Mouse (Mus musculus) embryonic facial prominence, embryonic 14.5 days (tissue): ENCODE results near the gene Rab7b. TPM values are rescaled to one million over a fixed set of nuclear protein-coding genes. Genes with fewer than 3 reads are reported as not detected.

ENCODE experiments used
- ATAC-seq: fragments of 200-750 bp; cut with Nextera tagmentation; 2 replicates; pipeline ENCODE4 v1.8.0; 2017; ENCODE audit warnings: low read depth, moderate number of reproducible peaks, moderate TSS enrichment
- DNase-seq: peaks from one replicate; pipeline ENCODE4 v3.0.0-alpha.2; 2015; ENCODE audit warnings: low spot score
- H3K27ac ChIP-seq: fragments of 300-500 bp; sonication (generic); replicated peaks from 2 replicates; pipeline ENCODE4 v1.5.1; 2014; ENCODE audit warnings: low read depth, mild to moderate bottlenecking, low read length, moderate library complexity
- H3K27me3 ChIP-seq: fragments of 300-500 bp; sonication (generic); replicated peaks from 2 replicates; pipeline ENCODE4 v1.6.1; 2014; ENCODE audit warnings: low read length; ENCODE audit not compliant: control insufficient read depth, insufficient read depth
- H3K36me3 ChIP-seq: fragments of 300-500 bp; sonication (generic); 2 replicates; pipeline ENCODE4 v1.6.1; 2014; ENCODE audit warnings: low read length, mixed read lengths; ENCODE audit not compliant: control insufficient read depth, insufficient read depth
- H3K4me1 ChIP-seq: fragments of 300-500 bp; sonication (generic); 2 replicates; pipeline ENCODE4 v1.6.1; 2014; ENCODE audit warnings: antibody characterized with exemption, low read length; ENCODE audit not compliant: control insufficient read depth, insufficient read depth
- H3K4me2 ChIP-seq: fragments of 300-500 bp; sonication (generic); 2 replicates; pipeline ENCODE4 v1.6.1; 2014; ENCODE audit warnings: low read depth, mild to moderate bottlenecking, low read length, moderate library complexity, mixed read lengths
- H3K4me3 ChIP-seq: fragments of 300-500 bp; sonication (generic); 2 replicates; pipeline ENCODE4 v1.5.1; 2014; ENCODE audit warnings: low read depth, mild to moderate bottlenecking, low read length
- H3K9ac ChIP-seq: fragments of 300-500 bp; sonication (generic); 2 replicates; pipeline ENCODE4 v1.6.1; 2014; ENCODE audit warnings: low read depth, mild to moderate bottlenecking, low read length, moderate library complexity, mixed read lengths
- H3K9me3 ChIP-seq: fragments of 300-500 bp; sonication (generic); 2 replicates; pipeline ENCODE4 v1.6.1; 2016; ENCODE audit warnings: low read length; ENCODE audit not compliant: control insufficient read depth
- WGBS: fragments of 180-500 bp; shearing (Covaris S2); extraction: QIAGEN DNeasy Blood & Tissue Kit; methylation state at CpG from one replicate; pipeline ENCODE4 v1.1.7; 2014; 5-methylcytosine and 5-hydroxymethylcytosine counted together
- polyA plus RNA-seq: library from polyadenylated mRNA; unstranded; fragments of >200 nt; fragmentation: Nextera tagmentation; extraction: Ambion mirVana; gene quantifications from 2 replicates; pipeline ENCODE4 v1.2.1, GENCODE M21; 2014

The Rab7b gene
- polyA plus RNA-seq, 1 experiment from 2014 or later = 10.6 TPM

- ATAC-seq = no peak
- H3K27me3 ChIP-seq = no peaks in the 10 kb centered on the region
These were observed 60.1 kb downstream of the Rab7b start for GRCm38 (mm10) chr1:131748636-131749035.

GRCm38 (mm10) chr1:131749706-131750545, 61.4 kb downstream of the Rab7b start:
- DNase-seq = no peak
- no peaks in the 10 kb centered on the region for H3K27me3 ChIP-seq
- no peak overlapping the region for H3K4me2 ChIP-seq
- no peak overlapping the region for H3K9ac ChIP-seq
- no peaks in the 10 kb centered on the region for H3K9me3 ChIP-seq
- H3K4me3 ChIP-seq = no peak overlapping the region
- H3K4me1 ChIP-seq = no peaks in the 10 kb centered on the region
- no peaks in the 10 kb centered on the region for H3K36me3 ChIP-seq
- ATAC-seq = no peak
- no peak overlapping the region for H3K27ac ChIP-seq
- WGBS = 74% methylated on average over 15 of the region's 15 CpGs

More at GRCm38 (mm10) chr1:131748636-131749035, 60.1 kb downstream of the Rab7b start:
- DNase-seq = no peak
- H3K4me2 ChIP-seq = no peak overlapping the region
- H3K4me3 ChIP-seq = no peak overlapping the region
- H3K27ac ChIP-seq = no peak overlapping the region
- no peaks in the 10 kb centered on the region for H3K4me1 ChIP-seq
- 84% methylated on average over 2 of the region's 2 CpGs for WGBS
- H3K9ac ChIP-seq = no peak overlapping the region
- H3K36me3 ChIP-seq = no peaks in the 10 kb centered on the region
- H3K9me3 ChIP-seq = no peaks in the 10 kb centered on the region

GRCm38 (mm10) chr1:131751181-131751890, 62.8 kb downstream of the Rab7b start:
- peak; percentile 62 for ATAC-seq
- H3K27ac ChIP-seq = no peak overlapping the region
- H3K27me3 ChIP-seq = no peaks in the 10 kb centered on the region
- DNase-seq = peak; percentile 78
- H3K4me3 ChIP-seq = no peak overlapping the region
- 68% methylated on average over 3 of the region's 3 CpGs for WGBS
- H3K9me3 ChIP-seq = no peaks in the 10 kb centered on the region
- no peak overlapping the region for H3K9ac ChIP-seq
- no peaks in the 10 kb centered on the region for H3K36me3 ChIP-seq
- H3K4me1 ChIP-seq = no peaks in the 10 kb centered on the region
- H3K4me2 ChIP-seq = no peak overlapping the region

- Histone ChIP-seq H3K4me3 (no peak overlapping the region), H3K9ac (no peak overlapping the region), H3K36me3 (no peaks in the 10 kb centered on the region), H3K27me3 (no peaks in the 10 kb centered on the region), H3K4me1 (no peaks in the 10 kb centered on the region), H3K9me3 (no peaks in the 10 kb centered on the region), H3K4me2 (no peak overlapping the region), H3K27ac (no peak overlapping the region)
- ATAC-seq (no peak), DNase-seq (peak; percentile 48)
- 50% methylated on average over 10 of the region's 10 CpGs for WGBS
These were observed 63.4 kb downstream of the Rab7b start for GRCm38 (mm10) chr1:131751891-131752311.

GRCm38 (mm10) chr1:131754212-131754829, 65.8 kb downstream of the Rab7b start:
- DNase-seq (no peak), ATAC-seq (no peak)
- H3K4me1 ChIP-seq = no peaks in the 10 kb centered on the region
- WGBS = 76% methylated on average over 3 of the region's 3 CpGs
- H3K4me3 ChIP-seq = no peak overlapping the region
- H3K4me2 ChIP-seq = no peak overlapping the region
- no peak overlapping the region for H3K9ac ChIP-seq
- no peaks in the 10 kb centered on the region for H3K36me3 ChIP-seq
- no peaks in the 10 kb centered on the region for H3K27me3 ChIP-seq
- H3K27ac ChIP-seq = no peak overlapping the region
- H3K9me3 ChIP-seq = no peaks in the 10 kb centered on the region

GRCm38 (mm10) chr1:131754916-131755315, 66.4 kb downstream of the Rab7b start:
- no peak for ATAC-seq
- DNase-seq = no peak
- no peaks in the 10 kb centered on the region for H3K9me3 ChIP-seq
- H3K9ac ChIP-seq = no peak overlapping the region
- H3K4me1 ChIP-seq = no peaks in the 10 kb centered on the region
- 90% methylated on average over 4 of the region's 4 CpGs for WGBS
- H3K27me3 ChIP-seq = no peaks in the 10 kb centered on the region
- no peak overlapping the region for H3K27ac ChIP-seq
- no peak overlapping the region for H3K4me3 ChIP-seq
- H3K36me3 ChIP-seq = no peaks in the 10 kb centered on the region
- H3K4me2 ChIP-seq = no peak overlapping the region

GRCm38 (mm10) chr1:131757211-131757610, 68.7 kb downstream of the Rab7b start:
- H3K9ac ChIP-seq = no peak overlapping the region
- WGBS = 92% methylated on average over 6 of the region's 6 CpGs
- no peak overlapping the region for H3K27ac ChIP-seq
- ATAC-seq = no peak
- no peak overlapping the region for H3K4me3 ChIP-seq
- H3K4me1 ChIP-seq = no peaks in the 10 kb centered on the region
- H3K27me3 ChIP-seq = no peaks in the 10 kb centered on the region
- no peak overlapping the region for H3K4me2 ChIP-seq
- no peaks in the 10 kb centered on the region for H3K36me3 ChIP-seq
- no peaks in the 10 kb centered on the region for H3K9me3 ChIP-seq
- DNase-seq = no peak

- ATAC-seq = no peak
These were observed 70.3 kb downstream of the Rab7b start for GRCm38 (mm10) chr1:131758796-131759195.

More at GRCm38 (mm10) chr1:131758796-131759195, 70.3 kb downstream of the Rab7b start:
- H3K9me3 ChIP-seq = no peaks in the 10 kb centered on the region
- no peaks in the 10 kb centered on the region for H3K4me1 ChIP-seq
- no peaks in the 10 kb centered on the region for H3K27me3 ChIP-seq
- DNase-seq = no peak
- no peak overlapping the region for H3K9ac ChIP-seq
- 76% methylated on average over 7 of the region's 7 CpGs for WGBS
- no peak overlapping the region for H3K4me2 ChIP-seq
- no peak overlapping the region for H3K27ac ChIP-seq
- H3K4me3 ChIP-seq = no peak overlapping the region
- H3K36me3 ChIP-seq = no peaks in the 10 kb centered on the region
